Mouse (Mus musculus) central nervous system, embryonic 11.5 days (tissue): Measurements from ENCODE around the gene Fam110a. TPM values are rescaled to one million over a fixed set of nuclear protein-coding genes. Genes with fewer than 3 reads are reported as not detected.

ENCODE experiments used
- polyA plus RNA-seq: library from polyadenylated mRNA; depleted of rRNA; stranded (reverse); fragments of >200 nt; gene quantifications from 2 replicates; pipeline ENCODE4 v1.2.3, GENCODE M21; 2012; rRNA removed

Gene Fam110a
- 34.8 and 38.7 TPM in 2 replicates for polyA plus RNA-seq

DNA sequence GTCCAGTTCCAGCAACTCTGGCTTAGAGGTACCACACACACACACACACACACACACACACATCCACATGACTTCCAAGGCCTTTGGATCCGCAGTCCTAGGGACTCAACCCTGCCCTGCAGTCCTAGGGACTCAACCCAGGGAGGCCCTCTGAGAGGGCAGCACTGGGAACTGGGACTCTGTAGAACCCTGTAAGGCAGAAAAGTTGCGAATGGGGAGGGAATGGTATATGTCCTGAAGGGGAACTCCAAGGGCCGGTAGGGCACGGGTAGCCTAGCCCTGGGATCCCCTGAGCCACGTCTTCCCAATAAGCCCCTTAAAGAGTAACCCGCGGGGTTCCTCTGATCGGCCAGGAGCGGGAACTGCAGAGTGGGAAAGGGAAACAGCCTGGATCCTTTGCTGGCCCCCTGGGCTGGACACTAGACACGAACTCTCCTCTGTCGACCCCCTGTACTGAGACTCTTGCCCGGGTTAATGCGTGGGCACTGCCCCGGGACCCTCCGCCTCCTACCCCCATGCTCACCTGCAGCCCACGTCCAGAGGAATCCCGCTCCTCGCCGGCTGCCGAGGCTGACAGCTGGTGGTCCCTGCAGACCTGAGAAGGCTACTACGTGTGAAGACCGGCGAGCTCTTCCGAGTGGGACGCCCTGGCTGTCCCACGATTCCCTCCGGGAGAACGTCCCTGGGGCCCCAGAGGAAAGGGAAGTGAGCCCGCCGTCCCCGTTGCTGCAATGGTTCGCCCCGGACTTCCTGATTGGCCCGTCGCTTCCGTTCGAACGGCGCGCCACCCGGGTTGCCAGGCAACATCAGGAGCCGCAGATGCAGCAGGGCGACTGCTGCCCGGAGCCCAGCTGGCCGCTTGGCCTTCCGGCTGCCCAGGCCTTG lies at the start of gene Fam110a:
Gene Fam110a, minus strand, starts transcription at position 750 of the 885 bp plus-strand sequence.

DNA sequence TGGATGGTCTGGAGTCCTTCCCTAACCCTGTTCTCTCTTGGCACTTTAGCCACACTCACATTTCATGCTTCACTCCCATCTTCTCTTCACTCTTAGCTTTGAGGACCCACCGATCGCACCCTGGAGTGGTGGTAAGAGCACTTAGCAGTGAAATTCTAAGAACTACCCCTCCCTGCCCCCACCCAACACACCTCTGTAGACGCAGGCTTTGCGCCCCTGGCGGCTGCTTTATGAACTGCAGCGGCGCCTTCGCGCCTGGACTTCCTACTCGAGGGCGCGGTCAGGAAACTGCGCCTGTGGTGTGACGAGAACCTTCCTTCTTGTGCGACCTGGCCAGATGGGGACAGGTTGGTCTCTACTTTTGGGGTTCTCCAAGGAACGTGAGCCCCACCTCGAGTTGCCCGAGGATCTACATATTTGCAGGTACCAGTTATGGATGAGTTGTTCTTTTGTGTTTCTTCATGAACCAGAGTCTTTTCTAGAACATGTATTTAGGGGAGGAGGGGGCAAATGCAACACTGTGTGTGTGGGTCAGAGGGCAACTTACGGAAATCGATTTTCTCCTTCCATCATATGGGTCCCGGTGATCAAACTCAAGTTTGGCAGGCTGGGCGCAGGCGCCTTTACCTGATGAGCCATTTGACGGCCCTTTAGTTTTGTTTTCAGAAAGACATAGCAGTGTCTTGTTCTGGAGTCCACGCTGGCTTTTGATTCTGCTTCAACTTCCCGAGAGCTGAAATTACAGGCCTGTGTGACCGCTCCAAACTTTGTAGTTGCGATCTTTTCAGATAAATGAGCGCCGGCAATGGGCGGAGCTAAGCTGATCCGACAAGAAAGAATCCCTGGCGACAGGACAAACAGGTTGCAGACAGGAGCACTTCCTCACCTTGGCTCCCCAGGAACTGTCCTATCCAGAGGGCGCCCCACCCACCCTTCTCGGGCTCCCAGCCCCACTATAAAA lies 16.5 kb upstream of the Fam110a start, which contains the start of gene Slc52a3:
Gene Slc52a3, plus strand, starts transcription at position 283 of the 961 bp plus-strand sequence.

Other genes starting within 250 kb of the Fam110a start
- 26.2 and 37.1 TPM in 2 replicates for gene Psmf1, start 236.0 kb downstream of the Fam110a start, polyA plus RNA-seq
- gene Rspo4, start 137.3 kb downstream of the Fam110a start, polyA plus RNA-seq: 0.12 and 0.76 TPM in 2 replicates
- gene Angpt4, start 69.0 kb downstream of the Fam110a start, polyA plus RNA-seq: 0.16 and 0.51 TPM in 2 replicates
- 0.50 and 1.2 TPM in 2 replicates for gene Slc52a3, start 16.3 kb upstream of the Fam110a start, polyA plus RNA-seq
- gene Scrt2, start 101.3 kb upstream of the Fam110a start, polyA plus RNA-seq: 31.7 and 35.4 TPM in 2 replicates
- 9.6 and 11.0 TPM in 2 replicates for gene Srxn1, start 125.3 kb upstream of the Fam110a start, polyA plus RNA-seq
- 4.7 and 14.1 TPM in 2 replicates for gene Tcf15, start 163.3 kb upstream of the Fam110a start, polyA plus RNA-seq
- gene Csnk2a1, start 246.6 kb upstream of the Fam110a start, polyA plus RNA-seq: 81.5 and 106 TPM in 2 replicates